Mouse (Mus musculus) liver, embryonic 16.5 days (tissue): Measurements from ENCODE around the gene Setd4. TPM values are rescaled to one million over a fixed set of nuclear protein-coding genes. Genes with fewer than 3 reads are reported as not detected.
A peak's percentile ranks its signal among the peaks of the same experiment; 100 is the strongest.
"Not testable (repeated sequence)": the region's sequence is repeated elsewhere in the genome, so short reads cannot be mapped to it uniquely, and the experiment has no call there.

ENCODE experiments used
- ATAC-seq: fragments of 200-750 bp; cut with Nextera tagmentation; 2 replicates; pipeline ENCODE4 v1.8.0; 2017; ENCODE audit warnings: low read depth, mild to moderate bottlenecking, moderate number of reproducible peaks, moderate library complexity
- H3K27ac ChIP-seq: fragments of 300-500 bp; sonication (generic); 2 replicates; pipeline ENCODE4 v1.5.1; 2014; ENCODE audit warnings: mild to moderate bottlenecking, low read length
- H3K27me3 ChIP-seq: fragments of 300-500 bp; sonication (generic); 2 replicates; pipeline ENCODE4 v1.6.1; 2014; ENCODE audit warnings: low read depth, low read length, mixed read lengths; ENCODE audit not compliant: control insufficient read depth, insufficient read depth
- H3K36me3 ChIP-seq: fragments of 300-500 bp; sonication (generic); 2 replicates; pipeline ENCODE4 v1.6.1; 2014; ENCODE audit warnings: mild to moderate bottlenecking; ENCODE audit not compliant: control insufficient read depth, insufficient read depth
- H3K4me1 ChIP-seq: fragments of 300-500 bp; sonication (generic); 2 replicates; pipeline ENCODE4 v1.6.1; 2014; ENCODE audit warnings: low read depth, low read length, mixed read lengths; ENCODE audit not compliant: control insufficient read depth
- H3K4me2 ChIP-seq: fragments of 300-500 bp; sonication (generic); 2 replicates; pipeline ENCODE4 v1.6.1; 2014; ENCODE audit warnings: low read depth, low read length, mixed read lengths
- H3K4me3 ChIP-seq: fragments of 300-500 bp; sonication (generic); 2 replicates; pipeline ENCODE4 v1.5.1; 2014; ENCODE audit warnings: low read depth, mild to moderate bottlenecking, low read length
- H3K9ac ChIP-seq: fragments of 300-500 bp; sonication (generic); 2 replicates; pipeline ENCODE4 v1.6.1; 2014; ENCODE audit warnings: low read depth, low read length
- H3K9me3 ChIP-seq: fragments of 300-500 bp; sonication (generic); replicated peaks from 2 replicates; pipeline ENCODE4 v1.6.1; 2016; ENCODE audit warnings: low read length; ENCODE audit not compliant: control insufficient read depth
- WGBS: fragments of 180-500 bp; shearing (Covaris S2); extraction: QIAGEN DNeasy Blood & Tissue Kit; methylation state at CpG from one replicate; pipeline ENCODE4 v1.1.7; 2014; ENCODE audit not compliant: insufficient replicate concordance; 5-methylcytosine and 5-hydroxymethylcytosine counted together
- polyA plus RNA-seq: library from polyadenylated mRNA; unstranded; fragments of >200 nt; fragmentation: Nextera tagmentation; extraction: Ambion mirVana; gene quantifications from 2 replicates; pipeline ENCODE4 v1.2.1, GENCODE M21; 2015

The Setd4 gene
- 3.9 and 4.3 TPM in 2 replicates for polyA plus RNA-seq

DNA sequence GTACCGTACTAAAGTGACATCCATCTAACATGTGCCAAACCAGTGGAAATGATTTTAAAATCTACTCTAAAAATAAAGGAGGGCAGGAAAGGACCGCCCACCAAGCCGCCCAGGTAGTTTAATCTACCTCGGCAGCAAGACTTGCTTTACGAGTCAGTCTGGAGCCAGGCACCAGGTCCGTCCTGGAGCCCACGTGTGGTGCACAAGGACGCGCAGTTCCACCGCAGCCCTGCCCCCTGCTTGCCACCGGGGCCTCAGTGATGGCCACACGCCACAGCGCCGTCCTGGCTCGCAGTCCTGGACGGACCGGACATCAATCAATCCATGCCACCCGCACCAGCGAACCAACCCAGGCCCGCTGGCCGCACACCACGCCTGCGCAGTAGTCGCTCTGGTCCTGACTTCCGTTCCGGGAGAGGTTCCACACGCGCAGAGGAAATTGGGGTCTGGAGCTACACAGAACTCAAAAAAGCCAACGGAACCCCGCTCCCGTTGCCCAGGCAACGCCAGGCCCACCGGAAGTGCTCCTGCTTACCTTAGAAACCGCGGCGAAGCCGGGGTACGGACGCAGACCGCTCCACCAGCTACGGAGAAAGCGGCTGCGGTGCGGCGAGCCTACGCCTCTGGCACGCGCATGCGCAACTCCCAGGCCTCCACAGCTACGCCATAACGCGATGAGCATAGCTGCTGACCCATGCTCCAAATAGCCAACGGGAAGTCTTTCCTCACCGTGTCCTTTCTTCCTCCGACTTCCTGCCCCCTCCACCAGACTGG lies at the start of gene Setd4:
Gene Setd4 (minus strand): TSS at position 625 of the 774 bp plus-strand sequence.
- Histone ChIP-seq H3K36me3 (no peaks in the 10 kb centered on the region), H3K27me3 (no peaks in the 10 kb centered on the region; the same call in 1 of the 2 replicates), H3K9ac (peak within 1 kb of the TSS; percentile 83), H3K4me2 (peak within 1 kb of the TSS; percentile 87), H3K27ac (peak within 1 kb of the TSS; percentile 84), H3K9me3 (no peaks in the 10 kb centered on the region), H3K4me1 (peaks cover 21% of the 10 kb centered on the region), H3K4me3 (peak within 1 kb of the TSS; percentile 78)
- under 1% methylated on average over 55 of the region's 55 CpGs for WGBS
- ATAC-seq: peak; percentile 84

DNA sequence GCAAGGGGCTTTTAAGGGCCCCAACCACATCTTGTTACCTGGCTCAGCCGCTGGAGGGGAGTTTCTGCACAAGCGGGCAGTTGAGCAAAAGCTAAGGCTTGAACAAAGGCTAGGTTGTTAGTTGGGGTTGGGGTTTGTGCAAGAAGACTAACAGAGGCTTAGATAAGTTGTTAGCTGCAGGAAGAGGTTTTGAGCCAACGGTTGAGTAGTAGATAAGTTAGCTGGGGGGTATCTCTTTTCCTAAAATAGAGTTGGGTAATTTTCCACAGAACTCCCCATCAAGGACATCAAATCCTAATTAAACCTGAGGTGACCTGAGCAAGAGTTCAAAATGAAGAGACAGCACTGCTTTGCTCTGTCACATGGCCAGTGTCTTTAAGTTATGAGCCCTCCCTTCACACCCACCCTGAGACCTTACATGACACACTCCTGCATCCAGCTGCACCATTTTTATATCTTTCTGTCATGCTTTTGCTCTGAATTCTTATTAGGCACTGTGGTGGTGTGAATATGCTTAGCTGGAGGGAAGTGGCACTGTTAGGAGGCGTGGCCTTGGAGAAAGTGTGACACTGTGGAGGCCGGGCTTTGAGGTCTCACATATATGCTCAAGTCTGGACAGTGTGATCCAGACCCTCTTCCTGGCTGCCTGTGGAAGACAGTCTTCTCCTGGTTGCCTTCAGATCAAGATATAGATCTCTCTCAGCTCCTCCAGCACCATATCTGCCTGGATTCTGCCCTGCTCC lies 44.7 kb upstream of the Setd4 start:
- Histone ChIP-seq H3K4me1 (no peaks in the 10 kb centered on the region), H3K27me3 (no peaks in the 10 kb centered on the region), H3K27ac (no peak overlapping the region), H3K4me3 (no peak overlapping the region), H3K36me3 (no peaks in the 10 kb centered on the region), H3K9me3 (no peaks in the 10 kb centered on the region), H3K4me2 (no peak overlapping the region), H3K9ac (no peak overlapping the region)
- no peak for ATAC-seq
- WGBS: 43% methylated on average over 5 of the region's 5 CpGs

DNA sequence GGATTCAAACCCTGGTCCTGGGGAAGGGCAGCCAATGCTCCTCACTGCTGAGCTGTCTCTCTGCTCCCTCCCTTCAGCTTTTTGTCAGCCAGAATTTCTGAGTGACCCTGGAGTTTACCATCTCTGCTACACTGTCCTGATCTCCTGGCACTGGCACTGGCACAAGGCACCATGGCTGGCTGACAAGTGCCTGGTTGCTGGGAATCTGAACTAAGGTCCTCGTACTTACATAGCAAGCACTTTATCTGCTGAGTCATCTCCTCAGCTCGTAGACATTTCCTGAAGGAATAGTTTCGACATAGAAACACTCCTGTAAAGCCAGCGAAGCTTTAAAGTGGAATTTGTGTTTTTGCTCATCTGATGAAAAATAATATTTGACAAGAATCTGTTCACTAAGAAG lies 40.1 kb upstream of the Setd4 start:
- Histone ChIP-seq H3K27ac (no peak overlapping the region), H3K9me3 (no peaks in the 10 kb centered on the region), H3K4me3 (no peak overlapping the region), H3K27me3 (no peaks in the 10 kb centered on the region), H3K4me2 (no peak overlapping the region), H3K9ac (no peak overlapping the region), H3K36me3 (no peaks in the 10 kb centered on the region), H3K4me1 (no peaks in the 10 kb centered on the region)
- WGBS: 21% methylated on average over 4 of the region's 4 CpGs
- ATAC-seq: no peak

DNA sequence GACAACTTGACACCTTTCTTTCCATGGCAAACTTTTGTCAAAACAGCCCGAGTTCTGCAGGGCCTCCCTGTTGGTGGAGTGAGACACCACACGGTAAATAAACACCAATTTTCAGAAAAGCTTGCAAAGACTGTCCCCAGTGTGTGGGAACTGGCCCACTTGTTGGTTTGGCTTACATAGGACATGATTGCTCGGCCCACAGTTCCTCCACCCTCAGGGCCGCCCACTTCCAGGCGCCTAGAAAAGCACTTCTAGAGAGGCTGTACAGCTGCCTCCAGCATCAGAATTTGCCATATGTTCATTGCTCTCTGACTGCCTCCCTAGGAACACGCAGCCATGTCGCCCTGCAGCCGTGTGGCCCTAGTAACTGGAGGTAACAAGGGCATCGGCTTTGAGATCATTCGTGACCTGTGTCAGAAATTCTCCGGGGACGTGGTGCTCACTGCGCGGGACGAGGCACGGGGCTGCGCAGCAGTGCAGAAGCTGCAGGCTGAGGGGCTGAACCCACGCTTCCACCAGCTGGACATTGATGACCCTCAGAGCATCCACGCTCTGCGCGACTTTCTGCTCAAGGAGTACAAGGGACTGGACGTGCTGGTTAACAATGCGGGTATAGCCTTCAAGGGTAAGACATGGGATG lies 24.0 kb upstream of the Setd4 start, which contains the start of gene Gm5678:
Gene Gm5678 (plus strand): TSS at position 337 of the 640 bp plus-strand sequence.
- Histone ChIP-seq H3K27ac (no peak within 1 kb of the TSS), H3K4me2 (no peak within 1 kb of the TSS), H3K4me1 (no peaks in the 10 kb centered on the region), H3K9ac (no peak within 1 kb of the TSS), H3K4me3 (no peak within 1 kb of the TSS), H3K36me3 (no peaks in the 10 kb centered on the region), H3K9me3 (no peaks in the 10 kb centered on the region), H3K27me3 (no peaks in the 10 kb centered on the region)
- WGBS: 69% methylated on average over 23 of the region's 23 CpGs
- no peak for ATAC-seq

DNA sequence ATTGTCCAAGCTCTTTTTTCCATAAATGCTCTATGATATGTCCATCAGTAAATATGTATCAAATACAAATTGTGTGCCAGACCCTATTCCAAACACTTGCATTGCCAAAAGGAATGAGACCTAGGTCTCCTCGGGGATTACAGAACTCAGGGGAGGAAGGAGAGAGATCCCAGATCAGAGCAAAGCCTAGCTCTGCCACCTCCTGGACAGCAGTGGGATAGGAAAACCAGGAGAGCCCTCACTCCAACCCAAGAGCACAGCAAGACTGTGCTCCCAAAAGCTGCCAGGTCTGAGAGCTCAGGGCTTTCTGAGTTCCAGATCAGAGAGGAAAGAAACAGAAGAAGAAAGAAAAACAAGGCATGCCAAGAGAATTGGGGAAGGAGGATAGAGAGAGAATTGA lies 22.9 kb upstream of the Setd4 start:
- no peak for ATAC-seq
- Histone ChIP-seq H3K9me3 (no peaks in the 10 kb centered on the region), H3K27ac (no peak overlapping the region), H3K4me1 (no peaks in the 10 kb centered on the region), H3K9ac (no peak overlapping the region), H3K4me2 (no peak overlapping the region), H3K4me3 (no peak overlapping the region), H3K27me3 (no peaks in the 10 kb centered on the region), H3K36me3 (no peaks in the 10 kb centered on the region)
- 6% methylated on average over 1 of the region's 1 CpGs for WGBS

DNA sequence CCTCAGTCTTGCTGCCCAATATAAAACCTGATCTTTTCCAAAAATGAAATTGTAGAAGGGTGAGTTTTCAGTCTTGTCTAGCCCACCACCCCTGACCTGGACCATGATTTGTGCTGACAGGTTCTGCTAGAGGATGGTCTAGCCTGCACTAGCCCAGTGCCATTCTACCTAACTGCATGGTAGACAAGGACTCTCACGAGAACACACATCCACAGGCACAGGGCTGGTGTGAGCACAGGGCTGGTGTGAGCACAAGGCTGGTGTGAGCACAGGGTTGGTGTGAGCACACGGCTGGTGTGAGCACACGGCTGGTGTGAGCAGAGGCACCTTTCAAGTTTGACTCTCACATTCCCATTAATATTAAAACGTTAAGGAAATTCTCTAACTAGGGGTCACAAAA lies 20.8 kb upstream of the Setd4 start:
- Histone ChIP-seq H3K9ac (no peak overlapping the region), H3K27me3 (no peaks in the 10 kb centered on the region), H3K4me2 (no peak overlapping the region), H3K36me3 (no peaks in the 10 kb centered on the region), H3K4me1 (no peaks in the 10 kb centered on the region), H3K4me3 (no peak overlapping the region), H3K9me3 (no peaks in the 10 kb centered on the region), H3K27ac (no peak overlapping the region)
- ATAC-seq: no peak
- WGBS: 58% methylated on average over 4 of the region's 4 CpGs

DNA sequence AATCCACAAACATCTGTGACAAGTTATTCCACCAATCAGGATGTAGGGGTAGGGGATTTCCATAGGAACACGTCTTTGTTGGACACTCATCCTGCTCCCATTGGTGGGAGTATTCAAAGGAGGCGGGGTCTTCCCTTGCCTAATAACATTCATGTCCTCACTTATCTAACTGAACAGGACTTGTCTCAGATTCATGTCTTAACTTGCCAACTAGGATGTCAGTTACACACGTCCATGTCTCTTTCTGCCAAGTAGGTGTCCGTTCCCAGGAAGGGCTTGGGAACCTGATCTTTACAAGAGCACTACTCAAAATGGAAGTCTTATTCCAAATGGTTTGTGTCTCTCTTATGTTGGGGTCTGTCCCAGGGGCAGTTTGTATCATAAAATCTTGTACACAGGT lies 19.9 kb upstream of the Setd4 start:
- H3K27me3 ChIP-seq, H3K4me1 ChIP-seq, H3K9ac ChIP-seq, H3K36me3 ChIP-seq, H3K4me2 ChIP-seq, H3K27ac ChIP-seq, ATAC-seq, H3K9me3 ChIP-seq, H3K4me3 ChIP-seq: not testable (repeated sequence)
- WGBS: 57% methylated on average over 4 of the region's 4 CpGs

DNA sequence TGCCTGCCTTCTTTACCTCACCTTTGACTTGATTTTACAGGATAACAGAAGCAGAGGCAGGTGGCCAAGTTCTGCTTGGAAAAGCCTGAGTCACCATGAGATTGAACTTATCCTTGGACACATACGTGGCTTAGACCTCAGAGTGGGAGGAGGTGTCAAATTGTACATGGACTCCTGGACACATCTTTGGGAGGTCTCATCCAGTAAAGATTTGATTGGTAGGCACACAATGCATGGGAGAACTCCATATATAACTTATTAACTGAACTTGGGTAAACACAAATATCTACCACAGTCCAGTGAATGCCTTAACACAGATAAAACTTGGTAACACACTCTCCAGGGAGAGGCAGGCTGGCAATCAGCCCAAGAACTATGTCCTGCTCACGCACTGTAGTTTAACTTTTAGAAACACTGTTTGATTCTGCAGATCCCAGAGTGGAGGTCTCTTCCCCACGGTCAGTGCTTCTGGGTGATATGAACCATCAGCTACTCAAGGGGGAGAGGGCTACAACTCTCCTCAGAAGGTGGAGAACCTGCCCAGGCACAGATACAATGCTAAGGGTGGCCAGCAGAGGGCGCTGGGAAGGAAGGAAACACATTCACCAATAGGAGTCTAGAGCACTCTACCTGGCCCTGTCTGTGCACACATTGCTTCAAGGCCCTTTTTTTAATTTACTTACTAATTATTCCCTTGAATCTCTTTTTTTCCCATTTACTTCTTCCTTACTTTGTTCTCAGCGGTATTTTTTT lies 11.4 kb upstream of the Setd4 start:
- 20% methylated on average over 5 of the region's 5 CpGs for WGBS
- Histone ChIP-seq H3K27ac (no peak overlapping the region), H3K9ac (no peak overlapping the region), H3K4me1 (no peaks in the 10 kb centered on the region), H3K4me3 (no peak overlapping the region), H3K27me3 (no peaks in the 10 kb centered on the region), H3K36me3 (no peaks in the 10 kb centered on the region), H3K4me2 (no peak overlapping the region), H3K9me3 (no peaks in the 10 kb centered on the region)
- peak; percentile 67 for ATAC-seq
